Mouse (Mus musculus): ENCODE results near the gene Derl2. TPM values are rescaled to one million over a fixed set of nuclear protein-coding genes. Genes with fewer than 3 reads are reported as not detected.

The Derl2 gene
- polyA plus RNA-seq, 1 experiment from 2014 or later = 35.7 TPM

DNA sequence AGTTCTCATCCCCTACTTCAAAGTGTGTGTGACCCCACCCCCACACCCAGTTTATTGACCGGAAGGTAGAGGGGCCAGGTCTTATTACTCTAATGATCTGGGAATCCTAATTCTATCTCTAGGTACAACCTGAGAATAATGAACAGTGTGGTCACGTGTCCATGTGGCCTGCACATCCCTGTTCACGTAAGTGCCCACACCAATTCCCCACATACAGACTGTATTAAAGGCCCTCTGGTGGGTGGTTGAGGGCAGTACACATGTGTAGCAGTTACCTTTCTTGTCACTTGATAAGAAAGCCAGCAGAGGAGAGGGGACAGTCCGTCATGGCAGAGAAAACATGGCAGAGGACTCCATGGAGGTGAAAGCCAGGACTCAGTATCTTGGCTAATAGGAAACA is 45.7 kb downstream of the Derl2 start:
- peaks cover 54% of the 10 kb centered on the region for H3K36me3 ChIP-seq (ENCODE audit: control insufficient read depth, insufficient read depth, low read length)
- H3K27ac ChIP-seq (replicated peaks; ENCODE audit: low read depth, low read length) = no peak overlapping the region
- no peaks in the 10 kb centered on the region for H3K9me3 ChIP-seq (ENCODE audit: control insufficient read depth, low read length)
- H3K4me2 ChIP-seq (ENCODE audit: low read length) = no peak overlapping the region
- H3K9ac ChIP-seq (replicated peaks; ENCODE audit: low read length) = no peak overlapping the region
- ATAC-seq (ENCODE audit: low FRiP score, low TSS enrichment) = no peak
- H3K4me3 ChIP-seq (replicated peaks; ENCODE audit: low read depth, low read length) = no peak overlapping the region
- H3K4me1 ChIP-seq (ENCODE audit: control insufficient read depth, insufficient read depth, low read length) = peaks cover 6% of the 10 kb centered on the region; the same call in 1 of the 2 replicates
- 74% methylated on average over 4 of the region's 4 CpGs for WGBS
- H3K27me3 ChIP-seq (ENCODE audit: control insufficient read depth, insufficient read depth, low read length) = no peaks in the 10 kb centered on the region
- DNase-seq = peak; percentile 47

DNA sequence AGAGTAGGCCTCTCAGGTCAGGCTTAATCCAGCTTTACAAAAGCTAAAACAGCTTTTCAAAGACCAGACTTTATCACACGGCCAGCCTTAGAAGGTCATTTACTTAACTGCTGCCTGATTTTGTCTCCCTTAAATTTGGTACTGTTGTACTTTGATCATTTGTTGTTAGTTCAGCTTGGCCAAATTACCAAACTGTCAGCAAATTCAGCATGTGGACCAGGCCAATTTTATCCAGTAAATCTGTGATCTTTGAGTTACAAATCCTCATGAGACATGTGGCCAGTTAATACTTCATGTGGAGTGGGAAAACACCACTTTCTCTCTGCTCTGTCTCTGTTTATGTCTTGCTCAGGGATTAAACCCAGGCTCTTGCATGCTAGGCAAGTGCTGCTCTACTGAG is 47.1 kb downstream of the Derl2 start:
- DNase-seq (no peak), ATAC-seq (ENCODE audit: low FRiP score, low TSS enrichment) (no peak)
- H3K9ac ChIP-seq (replicated peaks; ENCODE audit: low read length) = no peak overlapping the region
- peaks cover 15% of the 10 kb centered on the region for H3K4me1 ChIP-seq (ENCODE audit: control insufficient read depth, insufficient read depth, low read length)
- H3K27me3 ChIP-seq (ENCODE audit: control insufficient read depth, insufficient read depth, low read length) = no peaks in the 10 kb centered on the region
- H3K9me3 ChIP-seq (ENCODE audit: control insufficient read depth, low read length) = no peaks in the 10 kb centered on the region
- 66% methylated on average over 1 of the region's 1 CpGs for WGBS
- no peak overlapping the region for H3K4me2 ChIP-seq (ENCODE audit: low read length)
- peaks cover 41% of the 10 kb centered on the region for H3K36me3 ChIP-seq (ENCODE audit: control insufficient read depth, insufficient read depth, low read length)
- H3K4me3 ChIP-seq (replicated peaks; ENCODE audit: low read depth, low read length) = no peak overlapping the region
- H3K27ac ChIP-seq (replicated peaks; ENCODE audit: low read depth, low read length) = no peak overlapping the region

DNA sequence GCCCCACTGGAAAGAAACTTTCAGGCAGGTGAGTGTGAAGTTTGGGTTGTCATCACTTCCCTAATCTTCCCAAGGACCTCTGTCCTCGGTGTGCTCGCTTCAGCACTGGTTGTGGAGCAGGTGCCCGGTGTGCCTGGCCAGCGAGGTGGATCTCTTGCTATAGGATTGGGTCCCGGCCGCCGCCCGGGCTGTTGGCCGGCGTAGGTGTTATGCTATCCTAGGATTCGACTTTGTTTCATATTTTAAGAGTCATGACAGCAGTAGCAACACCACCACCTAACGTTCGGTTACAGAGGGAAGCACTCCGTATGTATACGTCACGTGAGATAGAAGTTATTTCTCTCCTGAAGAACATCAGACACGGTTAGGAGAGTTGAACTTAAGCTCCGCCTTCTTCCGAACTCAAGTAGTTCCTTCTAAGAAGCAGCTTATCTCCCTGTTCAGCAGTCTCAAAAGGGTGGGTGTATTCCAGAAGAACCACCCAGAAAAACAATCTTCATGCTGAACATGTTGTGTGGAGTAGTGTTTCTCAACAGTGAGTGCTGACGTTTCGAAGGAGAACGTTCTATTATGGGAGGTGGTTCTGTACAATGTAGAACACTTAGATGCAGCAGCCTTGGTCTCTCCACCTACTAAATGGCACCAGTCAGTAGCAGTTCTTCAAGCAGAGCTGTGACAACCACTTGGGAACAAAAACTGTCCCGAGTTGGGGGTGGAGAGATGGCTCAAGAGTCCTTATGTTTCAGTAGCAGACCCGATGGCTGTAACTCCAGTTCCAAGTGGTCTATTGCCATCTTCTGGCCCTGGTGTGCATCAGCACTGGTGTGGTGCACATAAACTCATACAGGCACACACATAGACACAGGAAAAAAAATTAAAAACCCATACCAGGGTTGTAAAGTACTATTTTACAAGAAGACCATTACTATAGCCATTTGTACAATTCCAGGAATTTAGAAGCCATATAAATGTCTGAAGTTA is 48.8 kb downstream of the Derl2 start:
- H3K9ac ChIP-seq (replicated peaks; ENCODE audit: low read length) = peak overlapping the region; percentile 54; the same call in 1 of the 2 replicates
- peak overlapping the region; percentile 74 for H3K4me3 ChIP-seq (replicated peaks; ENCODE audit: low read depth, low read length)
- no peaks in the 10 kb centered on the region for H3K9me3 ChIP-seq (ENCODE audit: control insufficient read depth, low read length)
- peaks cover 32% of the 10 kb centered on the region for H3K36me3 ChIP-seq (ENCODE audit: control insufficient read depth, insufficient read depth, low read length)
- peaks cover 15% of the 10 kb centered on the region for H3K4me1 ChIP-seq (ENCODE audit: control insufficient read depth, insufficient read depth, low read length)
- H3K27me3 ChIP-seq (ENCODE audit: control insufficient read depth, insufficient read depth, low read length) = no peaks in the 10 kb centered on the region
- DNase-seq = peak; percentile 50
- 17% methylated on average over 24 of the region's 24 CpGs for WGBS
- peak overlapping the region; percentile 85 for H3K4me2 ChIP-seq (ENCODE audit: low read length)
- 0 out of 2 replicates have a peak, but pooled peaks have one; percentile 3 for ATAC-seq (ENCODE audit: low FRiP score, low TSS enrichment)
- peak overlapping the region; percentile 91 for H3K27ac ChIP-seq (replicated peaks; ENCODE audit: low read depth, low read length)

DNA sequence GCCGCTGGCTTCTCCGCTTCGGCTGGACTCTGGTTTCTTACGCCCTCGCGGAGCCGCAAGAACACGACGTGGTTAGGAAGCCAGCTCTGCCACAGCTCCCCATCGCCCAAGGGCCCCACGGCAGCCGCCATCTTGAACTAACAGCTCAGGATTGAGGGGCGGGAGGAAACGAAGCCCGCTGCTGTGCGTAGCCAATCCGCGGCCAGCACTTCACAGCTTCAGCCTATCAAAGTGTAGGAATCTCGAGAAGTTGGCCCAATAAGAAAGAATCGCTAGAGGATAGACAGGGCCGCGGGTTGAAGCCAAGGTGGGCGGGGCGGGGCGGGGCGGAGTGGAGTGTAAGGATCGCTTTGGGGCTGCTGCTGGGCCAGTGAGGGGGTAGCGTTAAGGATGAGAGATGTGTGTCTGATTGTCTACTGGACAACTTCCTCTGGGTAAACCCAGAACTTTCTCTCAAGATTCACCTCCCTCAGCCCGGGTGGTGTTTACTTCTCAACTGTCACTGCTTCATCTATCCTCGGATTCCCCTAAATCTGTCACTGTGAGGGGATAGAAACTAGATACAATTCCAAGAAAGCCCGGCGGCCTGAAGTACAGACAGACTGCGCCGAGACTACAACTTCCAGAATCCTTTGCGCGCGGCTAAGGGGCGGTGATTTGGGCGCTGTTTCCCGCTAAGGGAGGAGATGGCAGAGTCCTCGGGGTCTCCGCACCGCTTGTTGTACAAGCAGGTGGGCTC is 49.7 kb downstream of the Derl2 start, which contains the start of the genes Nup88 and Rpain:
TSS of gene Nup88 (minus strand) at position 153 of the 739 bp plus-strand sequence.
TSS of gene Rpain (plus strand) at position 393 of the 739 bp plus-strand sequence.
- H3K36me3 ChIP-seq (ENCODE audit: control insufficient read depth, insufficient read depth, low read length) = peaks cover 31% of the 10 kb centered on the region
- peak within 1 kb of the TSS; percentile 74 for H3K4me3 ChIP-seq (replicated peaks; ENCODE audit: low read depth, low read length)
- H3K9ac ChIP-seq (replicated peaks; ENCODE audit: low read length) = peak within 1 kb of the TSS; percentile 79
- under 1% methylated on average over 43 of the region's 43 CpGs for WGBS
- H3K4me1 ChIP-seq (ENCODE audit: control insufficient read depth, insufficient read depth, low read length) = peaks cover 15% of the 10 kb centered on the region
- H3K4me2 ChIP-seq (ENCODE audit: low read length) = peak within 1 kb of the TSS; percentile 85
- peak within 1 kb of the TSS; percentile 91 for H3K27ac ChIP-seq (replicated peaks; ENCODE audit: low read depth, low read length)
- peak; percentile 97 for DNase-seq
- no peaks in the 10 kb centered on the region for H3K27me3 ChIP-seq (ENCODE audit: control insufficient read depth, insufficient read depth, low read length)
- peak; percentile 98 for ATAC-seq (ENCODE audit: low FRiP score, low TSS enrichment)
- H3K9me3 ChIP-seq (ENCODE audit: control insufficient read depth, low read length) = no peaks in the 10 kb centered on the region

DNA sequence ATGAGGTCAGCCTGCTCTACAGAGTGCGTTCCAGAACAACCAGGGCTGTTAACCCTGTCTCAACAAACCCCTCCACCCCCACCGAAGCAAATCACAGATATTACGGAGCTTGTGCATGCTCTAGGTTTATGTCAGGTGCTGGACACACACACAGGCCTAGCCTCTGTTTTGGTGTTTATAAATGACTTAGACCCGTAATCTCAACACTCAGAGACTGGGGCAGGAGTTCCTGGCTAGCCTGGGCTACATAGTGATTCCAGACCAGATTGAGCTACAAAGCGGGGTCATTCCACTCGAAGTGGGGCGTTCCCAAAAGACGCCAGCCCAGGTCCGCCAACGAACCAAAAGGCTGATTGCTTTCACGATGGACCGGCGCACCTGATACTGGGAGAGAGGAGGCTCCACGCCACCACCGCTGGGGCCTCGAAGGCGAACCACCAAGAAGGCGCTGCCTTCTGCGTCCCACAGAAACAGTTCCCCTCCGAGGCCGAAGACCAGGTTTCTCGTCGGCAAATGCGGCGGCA is 50.3 kb downstream of the Derl2 start:
- peaks cover 15% of the 10 kb centered on the region for H3K4me1 ChIP-seq (ENCODE audit: control insufficient read depth, insufficient read depth, low read length)
- peak overlapping the region; percentile 85 for H3K4me2 ChIP-seq (ENCODE audit: low read length)
- ATAC-seq (ENCODE audit: low FRiP score, low TSS enrichment) (no peak), DNase-seq (no peak)
- WGBS = under 1% methylated on average over 25 of the region's 25 CpGs
- peak overlapping the region; percentile 79 for H3K9ac ChIP-seq (replicated peaks; ENCODE audit: low read length)
- H3K27me3 ChIP-seq (ENCODE audit: control insufficient read depth, insufficient read depth, low read length) = no peaks in the 10 kb centered on the region
- no peaks in the 10 kb centered on the region for H3K9me3 ChIP-seq (ENCODE audit: control insufficient read depth, low read length)
- peaks cover 32% of the 10 kb centered on the region for H3K36me3 ChIP-seq (ENCODE audit: control insufficient read depth, insufficient read depth, low read length)
- peak overlapping the region; percentile 74 for H3K4me3 ChIP-seq (replicated peaks; ENCODE audit: low read depth, low read length)
- H3K27ac ChIP-seq (replicated peaks; ENCODE audit: low read depth, low read length) = peak overlapping the region; percentile 91

DNA sequence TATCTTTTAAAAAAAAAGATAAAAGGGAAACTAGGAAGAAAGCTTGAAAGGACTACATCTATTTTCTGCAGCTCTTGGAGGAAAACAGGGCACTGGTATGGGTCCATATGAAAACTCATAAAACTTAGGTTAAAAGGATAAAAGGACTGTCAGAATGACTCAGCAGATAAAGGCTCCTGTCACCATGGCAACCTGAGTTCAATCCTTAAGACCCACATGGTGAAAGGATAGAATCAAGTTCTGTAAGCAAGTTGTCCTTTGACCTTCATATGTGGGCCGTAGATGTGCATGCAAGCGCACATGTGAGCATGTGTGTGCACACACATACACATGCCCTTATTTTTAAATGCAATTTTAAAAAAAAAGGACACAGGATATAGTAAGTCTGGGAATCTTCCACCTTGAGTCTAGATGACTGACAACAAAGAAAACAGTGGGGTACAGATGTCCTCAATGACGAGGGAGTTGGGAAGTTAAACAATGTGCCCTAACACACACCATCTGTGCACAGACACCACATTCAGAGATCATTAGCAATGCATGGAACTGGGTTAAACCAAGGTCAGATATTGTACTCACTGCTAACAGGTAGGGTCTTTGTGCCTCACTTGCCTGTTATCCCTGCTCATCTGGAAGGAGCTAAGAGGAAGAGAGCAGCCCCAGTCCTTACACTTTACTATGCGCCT is 55.3 kb downstream of the Derl2 start:
- no peak overlapping the region for H3K27ac ChIP-seq (replicated peaks; ENCODE audit: low read depth, low read length)
- no peak overlapping the region for H3K9ac ChIP-seq (replicated peaks; ENCODE audit: low read length)
- peaks cover 68% of the 10 kb centered on the region for H3K36me3 ChIP-seq (ENCODE audit: control insufficient read depth, insufficient read depth, low read length)
- no peak overlapping the region for H3K4me3 ChIP-seq (replicated peaks; ENCODE audit: low read depth, low read length)
- ATAC-seq (ENCODE audit: low FRiP score, low TSS enrichment) = no peak
- 76% methylated on average over 4 of the region's 4 CpGs for whole genome bisulfite sequencing
- H3K4me1 ChIP-seq (ENCODE audit: control insufficient read depth, insufficient read depth, low read length) = peaks cover 12% of the 10 kb centered on the region
- DNase-seq = no peak
- H3K27me3 ChIP-seq (ENCODE audit: control insufficient read depth, insufficient read depth, low read length) = no peaks in the 10 kb centered on the region
- no peak overlapping the region for H3K4me2 ChIP-seq (ENCODE audit: low read length)
- H3K9me3 ChIP-seq (ENCODE audit: control insufficient read depth, low read length) = no peaks in the 10 kb centered on the region

DNA sequence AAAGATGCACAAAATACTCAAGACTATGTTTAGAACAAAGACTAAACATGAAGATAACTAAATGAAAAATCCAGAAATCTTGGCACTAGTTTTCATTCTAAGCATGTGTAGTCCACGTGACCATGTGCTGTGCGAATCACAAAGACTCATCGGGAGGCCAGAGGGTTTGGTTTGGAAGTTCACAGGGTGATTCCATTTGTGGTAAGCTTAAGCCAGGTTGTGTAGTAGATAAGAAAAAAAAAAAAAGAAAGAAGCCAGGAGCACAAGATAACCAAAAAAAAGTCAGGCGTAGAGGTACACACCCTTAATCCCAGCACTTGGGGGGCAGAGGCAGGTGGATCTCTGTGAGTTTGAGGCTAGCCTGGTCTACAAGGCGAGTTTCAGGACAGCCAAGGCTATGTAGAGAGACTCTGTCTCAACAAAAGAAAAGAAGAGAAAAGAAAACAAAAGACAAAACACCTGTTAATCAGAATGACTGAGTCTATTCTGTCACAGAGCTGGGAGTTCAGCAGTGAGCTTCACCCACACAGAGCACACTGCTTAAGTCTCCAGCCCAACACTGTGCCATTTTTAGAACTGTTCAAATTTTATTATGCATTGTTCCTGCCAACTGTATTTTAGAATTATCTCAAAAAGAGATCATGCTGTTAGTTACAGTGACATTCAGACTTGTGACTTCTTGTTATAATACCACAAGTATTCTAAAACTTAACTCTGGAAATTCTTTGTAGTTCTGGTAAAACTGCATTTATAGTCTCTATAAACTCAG is 58.7 kb downstream of the Derl2 start:
- peaks cover 92% of the 10 kb centered on the region for H3K36me3 ChIP-seq (ENCODE audit: control insufficient read depth, insufficient read depth, low read length)
- no peak overlapping the region for H3K4me3 ChIP-seq (replicated peaks; ENCODE audit: low read depth, low read length)
- H3K27me3 ChIP-seq (ENCODE audit: control insufficient read depth, insufficient read depth, low read length) = no peaks in the 10 kb centered on the region
- 92% methylated on average over 5 of the region's 5 CpGs for WGBS
- no peak for DNase-seq
- no peaks in the 10 kb centered on the region for H3K4me1 ChIP-seq (ENCODE audit: control insufficient read depth, insufficient read depth, low read length)
- no peak overlapping the region for H3K27ac ChIP-seq (replicated peaks; ENCODE audit: low read depth, low read length)
- H3K9me3 ChIP-seq (ENCODE audit: control insufficient read depth, low read length) = no peaks in the 10 kb centered on the region
- H3K4me2 ChIP-seq (ENCODE audit: low read length) = no peak overlapping the region
- H3K9ac ChIP-seq (replicated peaks; ENCODE audit: low read length) = no peak overlapping the region
- no peak for ATAC-seq (ENCODE audit: low FRiP score, low TSS enrichment)
